Mouse (Mus musculus) liver, embryonic 13.5 days (tissue): Measurements from ENCODE around the gene Gm11985. TPM values are rescaled to one million over a fixed set of nuclear protein-coding genes. Genes with fewer than 3 reads are reported as not detected.

ENCODE experiments used
- ATAC-seq: fragments of 200-750 bp; cut with Nextera tagmentation; 2 replicates; pipeline ENCODE4 v1.8.0; 2017; ENCODE audit warnings: low read depth, mild to moderate bottlenecking, moderate number of reproducible peaks, moderate library complexity
- DNase-seq: peaks from one replicate; pipeline ENCODE4 v3.0.0; 2022
- H3K27ac ChIP-seq: fragments of 300-500 bp; sonication (generic); 2 replicates; pipeline ENCODE4 v1.5.1; 2015; ENCODE audit warnings: moderate library complexity, mild to moderate bottlenecking, inconsistent platforms
- H3K27me3 ChIP-seq: fragments of 300-500 bp; sonication (generic); 2 replicates; pipeline ENCODE4 v1.6.1; 2015; ENCODE audit warnings: mild to moderate bottlenecking, inconsistent platforms
- H3K36me3 ChIP-seq: fragments of 300-500 bp; sonication (generic); 2 replicates; pipeline ENCODE4 v1.6.1; 2015; ENCODE audit warnings: mild to moderate bottlenecking, inconsistent platforms
- H3K4me1 ChIP-seq: fragments of 300-500 bp; sonication (generic); replicated peaks from 2 replicates; pipeline ENCODE4 v1.6.1; 2015; ENCODE audit warnings: inconsistent platforms
- H3K4me2 ChIP-seq: fragments of 300-500 bp; sonication (generic); 2 replicates; pipeline ENCODE4 v1.6.1; 2015; ENCODE audit warnings: inconsistent platforms, mild to moderate bottlenecking, moderate library complexity
- H3K4me3 ChIP-seq: fragments of 300-500 bp; sonication (generic); replicated peaks from 2 replicates; pipeline ENCODE4 v1.5.1; 2015; ENCODE audit warnings: mild to moderate bottlenecking, inconsistent platforms
- H3K9ac ChIP-seq: fragments of 300-500 bp; sonication (generic); 2 replicates; pipeline ENCODE4 v1.6.1; 2015; ENCODE audit warnings: mild to moderate bottlenecking, inconsistent platforms
- H3K9me3 ChIP-seq: fragments of 300-500 bp; sonication (generic); replicated peaks from 2 replicates; pipeline ENCODE4 v1.6.1; 2016; ENCODE audit warnings: inconsistent platforms
- WGBS: fragments of 180-500 bp; shearing (Covaris S2); methylation state at CpG from one replicate; pipeline ENCODE4 v1.1.7; 2015; ENCODE audit not compliant: insufficient replicate concordance; 5-methylcytosine and 5-hydroxymethylcytosine counted together
- polyA plus RNA-seq: library from polyadenylated mRNA; unstranded; fragments of >200 nt; fragmentation: Nextera tagmentation; extraction: Ambion mirVana; gene quantifications from 2 replicates; pipeline ENCODE4 v1.2.1, GENCODE M21; 2015

Gene Gm11985
- polyA plus RNA-seq, 1 experiment from 2014 or later = not detected

- no peak overlapping the region for H3K27ac ChIP-seq
- no peak overlapping the region for H3K4me2 ChIP-seq
- DNase-seq = no peak
Measured at GRCm38 (mm10) chr11:7215703-7216102, 27.3 kb upstream of the Gm11985 start.

GRCm38 (mm10) chr11:7214761-7215160 lies 26.4 kb upstream of the Gm11985 start:
- Histone ChIP-seq H3K4me2 (no peak overlapping the region), H3K36me3 (no peaks in the 10 kb centered on the region), H3K4me3 (no peak overlapping the region), H3K9me3 (no peaks in the 10 kb centered on the region), H3K27me3 (peaks cover 49% of the 10 kb centered on the region), H3K4me1 (no peaks in the 10 kb centered on the region), H3K27ac (no peak overlapping the region), H3K9ac (no peak overlapping the region)
- 4% methylated on average over 14 of the region's 14 CpGs for WGBS
- ATAC-seq (no peak), DNase-seq (no peak)

More at GRCm38 (mm10) chr11:7215703-7216102, 27.3 kb upstream of the Gm11985 start:
- H3K27me3 ChIP-seq = peaks cover 47% of the 10 kb centered on the region
- no peak overlapping the region for H3K9ac ChIP-seq
- H3K36me3 ChIP-seq = no peaks in the 10 kb centered on the region
- no peak overlapping the region for H3K4me3 ChIP-seq
- H3K9me3 ChIP-seq = no peaks in the 10 kb centered on the region
- ATAC-seq = no peak
- 8% methylated on average over 8 of the region's 8 CpGs for WGBS
- H3K4me1 ChIP-seq = no peaks in the 10 kb centered on the region

- H3K9me3 ChIP-seq = no peaks in the 10 kb centered on the region
- no peak for DNase-seq
- peaks cover 49% of the 10 kb centered on the region for H3K27me3 ChIP-seq
- WGBS = 2% methylated on average over 12 of the region's 12 CpGs
- H3K4me2 ChIP-seq = peak overlapping the region; percentile 57
- no peak overlapping the region for H3K27ac ChIP-seq
- no peaks in the 10 kb centered on the region for H3K36me3 ChIP-seq
- ATAC-seq = no peak
- peak overlapping the region; percentile 49; the same call in 1 of the 2 replicates for H3K4me3 ChIP-seq
- no peak overlapping the region for H3K9ac ChIP-seq
- H3K4me1 ChIP-seq = no peaks in the 10 kb centered on the region
Measured at GRCm38 (mm10) chr11:7214342-7214660, 25.9 kb upstream of the Gm11985 start.

- H3K4me1 ChIP-seq = no peaks in the 10 kb centered on the region
- peaks cover 49% of the 10 kb centered on the region for H3K27me3 ChIP-seq
- H3K4me3 ChIP-seq = peak within 1 kb of the TSS; percentile 49
- peak within 1 kb of the TSS; percentile 39; the same call in 1 of the 2 replicates for H3K9ac ChIP-seq
- H3K27ac ChIP-seq = no peak within 1 kb of the TSS
- H3K36me3 ChIP-seq = no peaks in the 10 kb centered on the region
- DNase-seq (no peak), ATAC-seq (peak; percentile 43)
- no peaks in the 10 kb centered on the region for H3K9me3 ChIP-seq
- WGBS = 1% methylated on average over 64 of the region's 104 CpGs
- peak within 1 kb of the TSS; percentile 57 for H3K4me2 ChIP-seq
Measured at GRCm38 (mm10) chr11:7213501-7214341, 25.4 kb upstream of the Gm11985 start, which contains the start of gene Igfbp3. TSS of gene Igfbp3 (minus strand) at chr11:7213923.

GRCm38 (mm10) chr11:7213161-7213500 lies 24.8 kb upstream of the Gm11985 start:
- no peaks in the 10 kb centered on the region for H3K4me1 ChIP-seq
- H3K36me3 ChIP-seq = no peaks in the 10 kb centered on the region
- peak overlapping the region; percentile 49 for H3K4me3 ChIP-seq
- H3K27ac ChIP-seq = no peak overlapping the region
- DNase-seq (no peak), ATAC-seq (no peak)
- peak overlapping the region; percentile 39; the same call in 1 of the 2 replicates for H3K9ac ChIP-seq
- WGBS = 3% methylated on average over 19 of the region's 19 CpGs
- H3K4me2 ChIP-seq = peak overlapping the region; percentile 57
- no peaks in the 10 kb centered on the region for H3K9me3 ChIP-seq
- H3K27me3 ChIP-seq = peaks cover 49% of the 10 kb centered on the region

GRCm38 (mm10) chr11:7212126-7212798 lies 23.9 kb upstream of the Gm11985 start:
- 21% methylated on average over 17 of the region's 17 CpGs for WGBS

GRCm38 (mm10) chr11:7211211-7211610 lies 22.8 kb upstream of the Gm11985 start:
- H3K4me1 ChIP-seq = no peaks in the 10 kb centered on the region
- no peak overlapping the region for H3K9ac ChIP-seq
- peaks cover 47% of the 10 kb centered on the region for H3K27me3 ChIP-seq
- H3K9me3 ChIP-seq = no peaks in the 10 kb centered on the region
- no peak overlapping the region for H3K4me2 ChIP-seq
- ATAC-seq = no peak
- H3K36me3 ChIP-seq = no peaks in the 10 kb centered on the region
- no peak overlapping the region for H3K27ac ChIP-seq
- WGBS = 23% methylated on average over 9 of the region's 9 CpGs
- DNase-seq = no peak
- H3K4me3 ChIP-seq = no peak overlapping the region

More at GRCm38 (mm10) chr11:7212126-7212798, 23.9 kb upstream of the Gm11985 start:
- peak overlapping the region; percentile 49 for H3K4me3 ChIP-seq
- H3K4me2 ChIP-seq = peak overlapping the region; percentile 57; the same call in 1 of the 2 replicates
- H3K27ac ChIP-seq = no peak overlapping the region
- H3K9me3 ChIP-seq = no peaks in the 10 kb centered on the region
- DNase-seq (no peak), ATAC-seq (no peak)
- H3K4me1 ChIP-seq = no peaks in the 10 kb centered on the region
- no peaks in the 10 kb centered on the region for H3K36me3 ChIP-seq
- H3K27me3 ChIP-seq = peaks cover 49% of the 10 kb centered on the region
- no peak overlapping the region for H3K9ac ChIP-seq

- no peak for ATAC-seq
- H3K9ac ChIP-seq = no peak overlapping the region
- H3K4me2 ChIP-seq = no peak overlapping the region
- H3K27ac ChIP-seq = no peak overlapping the region
- no peaks in the 10 kb centered on the region for H3K4me1 ChIP-seq
- peaks cover 45% of the 10 kb centered on the region for H3K27me3 ChIP-seq
- 21% methylated on average over 6 of the region's 6 CpGs for WGBS
- no peaks in the 10 kb centered on the region for H3K36me3 ChIP-seq
- no peaks in the 10 kb centered on the region for H3K9me3 ChIP-seq
- DNase-seq = no peak
- H3K4me3 ChIP-seq = no peak overlapping the region
Measured at GRCm38 (mm10) chr11:7210343-7210742, 22.0 kb upstream of the Gm11985 start.

GRCm38 (mm10) chr11:7203846-7204245 lies 15.5 kb upstream of the Gm11985 start:
- no peaks in the 10 kb centered on the region for H3K36me3 ChIP-seq
- H3K4me3 ChIP-seq = no peak overlapping the region
- H3K27ac ChIP-seq = no peak overlapping the region
- ATAC-seq (no peak), DNase-seq (no peak)
- H3K9me3 ChIP-seq = no peaks in the 10 kb centered on the region
- no peak overlapping the region for H3K9ac ChIP-seq
- no peaks in the 10 kb centered on the region for H3K4me1 ChIP-seq
- 64% methylated on average over 9 of the region's 9 CpGs for WGBS
- no peak overlapping the region for H3K4me2 ChIP-seq
- H3K27me3 ChIP-seq = no peaks in the 10 kb centered on the region

GRCm38 (mm10) chr11:7202206-7202605 lies 13.8 kb upstream of the Gm11985 start:
- Histone ChIP-seq H3K27ac (no peak overlapping the region), H3K9ac (no peak overlapping the region), H3K36me3 (no peaks in the 10 kb centered on the region), H3K4me2 (no peak overlapping the region), H3K27me3 (no peaks in the 10 kb centered on the region), H3K4me1 (no peaks in the 10 kb centered on the region), H3K9me3 (no peaks in the 10 kb centered on the region), H3K4me3 (no peak overlapping the region)
- 52% methylated on average over 7 of the region's 7 CpGs for whole genome bisulfite sequencing
- no peak for ATAC-seq
- no peak for DNase-seq

- 62% methylated on average over 9 of the region's 9 CpGs for WGBS
- DNase-seq = no peak
Measured at GRCm38 (mm10) chr11:7200393-7200783, 12.0 kb upstream of the Gm11985 start.

More at GRCm38 (mm10) chr11:7200393-7200783, 12.0 kb upstream of the Gm11985 start:
- Histone ChIP-seq H3K36me3 (no peaks in the 10 kb centered on the region), H3K4me2 (no peak overlapping the region), H3K9ac (no peak overlapping the region), H3K4me3 (no peak overlapping the region), H3K9me3 (no peaks in the 10 kb centered on the region), H3K27me3 (no peaks in the 10 kb centered on the region), H3K4me1 (no peaks in the 10 kb centered on the region), H3K27ac (no peak overlapping the region)
- ATAC-seq = no peak
